Mouse (Mus musculus) lung, embryonic 16.5 days (tissue): ENCODE measurements around the gene Pacs2. TPM values are rescaled to one million over a fixed set of nuclear protein-coding genes. Genes with fewer than 3 reads are reported as not detected.
A peak's percentile ranks its signal among the peaks of the same experiment; 100 is the strongest.

Source experiments
- ATAC-seq: fragments of 200-750 bp; cut with Nextera tagmentation; 2 replicates; pipeline ENCODE4 v1.8.0; 2017; ENCODE audit warnings: low read depth, mild to moderate bottlenecking, moderate library complexity
- H3K27ac ChIP-seq: fragments of 300-500 bp; sonication (generic); 2 replicates; pipeline ENCODE4 v1.5.1; 2014; ENCODE audit warnings: mild to moderate bottlenecking, control low read depth, low read length
- H3K27me3 ChIP-seq: fragments of 300-500 bp; sonication (generic); 2 replicates; pipeline ENCODE4 v1.6.1; 2014; ENCODE audit warnings: low read depth, low read length, mixed read lengths; ENCODE audit not compliant: control insufficient read depth, insufficient read depth
- H3K36me3 ChIP-seq: fragments of 300-500 bp; sonication (generic); 2 replicates; pipeline ENCODE4 v1.6.1; 2014; ENCODE audit warnings: low read length; ENCODE audit not compliant: control insufficient read depth, insufficient read depth
- H3K4me1 ChIP-seq: fragments of 300-500 bp; sonication (generic); replicated peaks from 2 replicates; pipeline ENCODE4 v1.6.1; 2014; ENCODE audit warnings: low read length, mixed read lengths; ENCODE audit not compliant: control insufficient read depth, insufficient read depth
- H3K4me2 ChIP-seq: fragments of 300-500 bp; sonication (generic); 2 replicates; pipeline ENCODE4 v1.6.1; 2014; ENCODE audit warnings: low read depth, low read length, control low read depth
- H3K4me3 ChIP-seq: fragments of 300-500 bp; sonication (generic); 2 replicates; pipeline ENCODE4 v1.5.1; 2014; ENCODE audit warnings: mild to moderate bottlenecking, low read length, control low read depth
- H3K9ac ChIP-seq: fragments of 300-500 bp; sonication (generic); 2 replicates; pipeline ENCODE4 v1.6.1; 2014; ENCODE audit warnings: low read length, control low read depth
- H3K9me3 ChIP-seq: fragments of 300-500 bp; sonication (generic); 2 replicates; pipeline ENCODE4 v1.6.1; 2016; ENCODE audit warnings: low read length; ENCODE audit not compliant: control insufficient read depth
- WGBS: fragments of 180-500 bp; shearing (Covaris S2); extraction: QIAGEN DNeasy Blood & Tissue Kit; methylation state at CpG from one replicate; pipeline ENCODE4 v1.1.7; 2014; 5-methylcytosine and 5-hydroxymethylcytosine counted together
- polyA plus RNA-seq: library from polyadenylated mRNA; unstranded; fragments of >200 nt; fragmentation: Nextera tagmentation; extraction: Ambion mirVana; gene quantifications from 2 replicates; pipeline ENCODE4 v1.2.1, GENCODE M21; 2015

Pacs2 gene
- polyA plus RNA-seq, 1 experiment from 2014 or later = 12.2 TPM

- Histone ChIP-seq H3K4me3 (no peak overlapping the region), H3K4me2 (no peak overlapping the region), H3K36me3 (peaks cover 25% of the 10 kb centered on the region), H3K9me3 (no peaks in the 10 kb centered on the region), H3K4me1 (peaks cover 7% of the 10 kb centered on the region), H3K9ac (no peak overlapping the region), H3K27ac (no peak overlapping the region), H3K27me3 (no peaks in the 10 kb centered on the region)
- no peak for ATAC-seq
- 85% methylated on average over 5 of the region's 5 CpGs for WGBS
Observed at GRCm38 (mm10) chr12:113048103-113048502, 33.8 kb downstream of the Pacs2 start.

- peaks cover 7% of the 10 kb centered on the region for H3K4me1 ChIP-seq
- WGBS = 82% methylated on average over 9 of the region's 9 CpGs
- H3K4me3 ChIP-seq = no peak overlapping the region
- H3K36me3 ChIP-seq = peaks cover 29% of the 10 kb centered on the region
- ATAC-seq = no peak
- no peaks in the 10 kb centered on the region for H3K27me3 ChIP-seq
- no peak overlapping the region for H3K9ac ChIP-seq
- no peaks in the 10 kb centered on the region for H3K9me3 ChIP-seq
- H3K27ac ChIP-seq = no peak overlapping the region
- no peak overlapping the region for H3K4me2 ChIP-seq
Observed at GRCm38 (mm10) chr12:113049836-113050235, 35.5 kb downstream of the Pacs2 start.

GRCm38 (mm10) chr12:113050671-113051070 lies 36.4 kb downstream of the Pacs2 start:
- ATAC-seq = no peak

GRCm38 (mm10) chr12:113051628-113052403 lies 37.5 kb downstream of the Pacs2 start:
- H3K9ac ChIP-seq = peak overlapping the region; percentile 27
- H3K27me3 ChIP-seq = no peaks in the 10 kb centered on the region
- H3K4me3 ChIP-seq = no peak overlapping the region
- ATAC-seq = peak; percentile 68
- peaks cover 33% of the 10 kb centered on the region for H3K36me3 ChIP-seq
- peak overlapping the region; percentile 54 for H3K27ac ChIP-seq
- WGBS = 30% methylated on average over 9 of the region's 9 CpGs
- no peak overlapping the region for H3K4me2 ChIP-seq
- no peaks in the 10 kb centered on the region for H3K9me3 ChIP-seq
- H3K4me1 ChIP-seq = peaks cover 7% of the 10 kb centered on the region

More at GRCm38 (mm10) chr12:113050671-113051070, 36.4 kb downstream of the Pacs2 start:
- H3K9ac ChIP-seq = no peak overlapping the region
- no peak overlapping the region for H3K27ac ChIP-seq
- no peak overlapping the region for H3K4me2 ChIP-seq
- H3K27me3 ChIP-seq = no peaks in the 10 kb centered on the region
- no peaks in the 10 kb centered on the region for H3K9me3 ChIP-seq
- 82% methylated on average over 12 of the region's 12 CpGs for WGBS
- peaks cover 7% of the 10 kb centered on the region for H3K4me1 ChIP-seq
- H3K4me3 ChIP-seq = no peak overlapping the region
- peaks cover 29% of the 10 kb centered on the region for H3K36me3 ChIP-seq

GRCm38 (mm10) chr12:113056089-113056488 lies 41.8 kb downstream of the Pacs2 start:
- ATAC-seq = no peak
- no peaks in the 10 kb centered on the region for H3K9me3 ChIP-seq
- H3K27ac ChIP-seq = no peak overlapping the region
- no peak overlapping the region for H3K9ac ChIP-seq
- peaks cover 7% of the 10 kb centered on the region for H3K4me1 ChIP-seq
- H3K27me3 ChIP-seq = no peaks in the 10 kb centered on the region
- peaks cover 29% of the 10 kb centered on the region for H3K36me3 ChIP-seq
- WGBS = 75% methylated on average over 8 of the region's 8 CpGs
- no peak overlapping the region for H3K4me3 ChIP-seq
- no peak overlapping the region for H3K4me2 ChIP-seq

- WGBS = 92% methylated on average over 5 of the region's 5 CpGs
- Histone ChIP-seq H3K9me3 (no peaks in the 10 kb centered on the region), H3K4me2 (no peak overlapping the region), H3K27ac (no peak overlapping the region), H3K9ac (no peak overlapping the region), H3K4me3 (no peak overlapping the region), H3K27me3 (no peaks in the 10 kb centered on the region), H3K36me3 (peaks cover 20% of the 10 kb centered on the region), H3K4me1 (no peaks in the 10 kb centered on the region)
- ATAC-seq = no peak
Observed at GRCm38 (mm10) chr12:113060178-113060577, 45.9 kb downstream of the Pacs2 start.

- no peak for ATAC-seq
- Histone ChIP-seq H3K4me1 (no peaks in the 10 kb centered on the region), H3K27me3 (no peaks in the 10 kb centered on the region), H3K27ac (no peak overlapping the region), H3K4me3 (no peak overlapping the region), H3K36me3 (peaks cover 19% of the 10 kb centered on the region), H3K9ac (no peak overlapping the region), H3K9me3 (no peaks in the 10 kb centered on the region), H3K4me2 (no peak overlapping the region)
- 80% methylated on average over 9 of the region's 9 CpGs for WGBS
Observed at GRCm38 (mm10) chr12:113061606-113062005, 47.3 kb downstream of the Pacs2 start.

- ATAC-seq = no peak
- WGBS = 83% methylated on average over 10 of the region's 10 CpGs
- no peak overlapping the region for H3K27ac ChIP-seq
- H3K27me3 ChIP-seq = no peaks in the 10 kb centered on the region
- H3K4me3 ChIP-seq = no peak overlapping the region
- H3K4me1 ChIP-seq = no peaks in the 10 kb centered on the region
- no peaks in the 10 kb centered on the region for H3K9me3 ChIP-seq
- H3K4me2 ChIP-seq = no peak overlapping the region
- H3K9ac ChIP-seq = no peak overlapping the region
- peaks cover 13% of the 10 kb centered on the region for H3K36me3 ChIP-seq
Observed at GRCm38 (mm10) chr12:113062201-113062600, 47.9 kb downstream of the Pacs2 start.

- Histone ChIP-seq H3K4me1 (no peaks in the 10 kb centered on the region), H3K9ac (no peak overlapping the region), H3K4me3 (no peak overlapping the region), H3K4me2 (no peak overlapping the region), H3K9me3 (no peaks in the 10 kb centered on the region), H3K36me3 (peaks cover 10% of the 10 kb centered on the region), H3K27ac (no peak overlapping the region), H3K27me3 (no peaks in the 10 kb centered on the region)
- ATAC-seq = no peak
- WGBS = 87% methylated on average over 7 of the region's 7 CpGs
Observed at GRCm38 (mm10) chr12:113063700-113064099, 49.4 kb downstream of the Pacs2 start.
